Mouse (Mus musculus): Measurements from ENCODE around the gene Rcan1. TPM values are rescaled to one million over a fixed set of nuclear protein-coding genes. Genes with fewer than 3 reads are reported as not detected.
A peak's percentile ranks its signal among the peaks of the same experiment; 100 is the strongest.

Gene Rcan1
- total RNA-seq, 2 experiments from 2014 or later = 44.8 to 46.5 TPM

- DNase-seq = no peak
Measured at GRCm38 (mm10) chr16:92468459-92468858, 2.2 kb downstream of the Rcan1 start.

DNA sequence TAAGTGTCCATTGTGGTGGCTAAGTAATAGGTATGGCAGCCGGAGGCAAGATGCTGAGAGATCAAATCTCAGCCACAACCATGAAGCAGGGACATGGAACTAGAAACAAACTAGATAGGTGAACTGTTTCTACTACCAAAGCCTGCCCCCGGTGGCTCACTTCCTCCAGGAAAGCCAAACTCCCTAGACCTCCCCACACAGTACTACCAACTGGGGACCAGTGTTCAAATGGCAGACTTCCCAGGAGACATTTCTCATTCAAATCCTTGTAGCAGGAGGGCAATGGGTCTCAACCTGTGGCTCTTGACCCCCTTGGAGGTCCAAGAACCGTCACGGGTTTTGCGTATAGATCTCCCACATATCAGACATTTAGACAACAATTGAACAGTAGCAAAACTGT lies 3.6 kb downstream of the Rcan1 start:
- no peak for DNase-seq

DNA sequence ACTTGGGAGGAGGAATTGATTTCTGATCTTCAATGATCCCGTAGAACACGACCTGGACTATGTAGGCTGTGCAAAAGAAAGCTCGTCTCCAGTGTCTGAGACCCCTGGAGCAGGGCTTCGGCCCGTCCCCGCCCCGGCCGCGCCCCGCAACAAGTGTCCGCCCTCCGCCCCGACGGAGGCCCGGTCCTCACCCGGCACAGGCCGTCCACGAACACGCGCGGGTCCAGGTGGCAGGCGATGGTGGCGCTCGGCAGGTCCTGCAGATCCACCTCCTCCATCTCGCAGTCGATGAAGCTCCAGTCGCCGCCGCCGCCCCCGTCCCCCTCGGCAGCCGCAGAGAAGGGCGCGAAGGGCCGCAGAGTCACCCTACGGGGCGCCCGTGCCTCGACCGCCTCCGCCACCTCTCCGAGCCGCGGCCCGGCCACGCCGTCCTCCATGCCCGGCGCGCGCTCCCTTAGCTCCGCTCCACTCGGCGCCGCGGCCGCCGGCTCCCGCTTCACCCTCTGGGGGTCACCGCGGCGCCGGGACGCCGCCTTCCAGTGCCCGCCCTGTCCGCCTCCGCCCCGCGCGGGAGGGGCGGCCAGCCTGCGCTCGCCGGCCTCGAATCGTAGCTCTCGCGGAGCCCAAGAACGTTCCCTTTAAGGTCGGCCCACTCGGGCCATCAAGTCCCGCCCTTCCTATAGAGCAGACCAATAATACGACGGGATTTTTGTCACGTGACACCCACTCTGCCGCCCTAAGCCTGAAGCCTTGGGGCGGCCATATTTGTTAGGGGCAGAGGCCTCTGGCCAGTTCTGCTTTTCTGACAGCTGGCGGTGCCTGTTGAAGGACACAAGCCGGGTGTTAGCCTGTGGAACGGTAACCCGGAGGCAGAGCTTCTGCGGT lies 4.8 kb downstream of the Rcan1 start:
- DNase-seq = peak; percentile 96

DNA sequence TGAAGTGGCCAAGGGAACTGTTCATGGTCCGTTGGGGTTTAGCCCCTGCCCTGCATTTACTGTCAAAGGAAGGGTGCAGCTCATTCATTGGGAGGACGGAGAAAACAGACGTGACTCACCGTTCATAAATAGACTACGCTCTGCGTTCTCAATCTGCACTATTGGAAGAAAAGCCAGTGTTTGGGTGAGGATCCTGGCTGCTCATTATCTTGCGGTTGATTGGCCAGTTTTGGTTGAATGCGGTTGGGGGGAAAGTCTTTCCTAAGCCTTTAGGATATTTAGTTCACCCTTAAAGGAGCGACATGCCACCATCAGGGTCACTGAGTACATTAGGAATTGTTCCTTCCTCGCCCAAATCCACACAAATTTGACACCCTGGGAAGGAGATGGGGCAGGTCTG lies 5.4 kb downstream of the Rcan1 start:
- no peak for DNase-seq

GRCm38 (mm10) chr16:92464390-92464972 lies 6.2 kb downstream of the Rcan1 start:
- no peak for DNase-seq

DNA sequence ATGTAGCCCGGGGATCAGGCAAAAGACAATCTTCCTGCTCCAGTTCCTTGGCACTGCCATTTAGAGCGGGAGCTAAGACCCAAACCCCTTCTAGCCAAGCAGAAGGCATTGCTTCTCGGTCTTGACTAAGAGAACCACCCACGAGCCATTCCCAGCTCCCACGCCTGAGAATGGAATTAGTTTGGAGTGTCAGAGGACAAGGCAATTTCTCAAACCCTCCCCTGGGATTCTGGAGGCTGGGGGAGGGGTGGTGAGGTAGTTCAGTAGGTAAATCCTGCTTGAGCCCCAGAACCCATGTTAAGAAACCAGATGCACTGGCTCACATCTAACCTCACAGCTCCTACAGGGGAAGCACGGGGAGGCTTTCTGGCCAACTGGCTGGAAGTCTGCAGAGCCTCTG lies 9.3 kb downstream of the Rcan1 start:
- no peak for DNase-seq

DNA sequence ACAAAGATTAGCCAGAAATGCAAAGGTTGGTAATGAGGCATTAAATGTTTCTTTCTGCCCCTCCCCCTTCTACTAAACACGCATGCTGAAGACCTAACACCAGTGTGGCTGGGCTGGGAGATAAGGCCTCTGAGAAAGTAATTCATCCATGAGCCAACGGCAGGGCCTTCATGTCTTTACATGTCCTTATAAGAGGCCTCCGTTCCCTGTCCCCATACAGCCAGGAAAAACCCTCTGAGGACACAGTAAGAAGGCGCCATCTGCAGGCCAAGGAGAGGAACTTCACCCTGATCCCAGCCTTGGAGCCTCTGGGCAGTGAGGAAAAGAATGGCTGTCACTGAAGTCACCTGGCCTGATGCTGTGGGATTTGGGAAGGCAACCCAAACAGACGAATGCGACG lies 13.1 kb downstream of the Rcan1 start:
- DNase-seq = peak in 1 of 2 experiments; percentile 46

- DNase-seq = no peak
Measured at GRCm38 (mm10) chr16:92455969-92456368, 14.7 kb downstream of the Rcan1 start.

DNA sequence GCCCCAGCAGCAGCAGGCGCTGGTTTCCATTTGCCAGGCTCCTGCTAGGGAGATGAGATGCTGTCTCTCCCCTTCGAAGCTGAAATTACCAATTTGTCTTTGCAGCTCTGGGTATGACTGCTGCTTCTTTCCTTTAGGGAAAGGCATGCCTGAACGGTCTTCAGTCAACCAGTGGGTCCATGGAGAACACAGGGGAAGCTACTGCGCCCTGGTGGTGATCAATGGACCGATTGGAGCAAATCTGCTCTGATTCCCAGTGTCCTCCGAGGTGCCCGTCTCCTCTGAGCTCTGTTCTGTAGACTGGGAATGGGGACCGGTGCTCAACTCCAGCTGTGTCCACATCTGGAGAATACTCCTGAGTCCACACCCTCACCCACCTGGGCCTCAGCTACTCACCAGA lies 15.2 kb downstream of the Rcan1 start:
- no peak for DNase-seq

DNA sequence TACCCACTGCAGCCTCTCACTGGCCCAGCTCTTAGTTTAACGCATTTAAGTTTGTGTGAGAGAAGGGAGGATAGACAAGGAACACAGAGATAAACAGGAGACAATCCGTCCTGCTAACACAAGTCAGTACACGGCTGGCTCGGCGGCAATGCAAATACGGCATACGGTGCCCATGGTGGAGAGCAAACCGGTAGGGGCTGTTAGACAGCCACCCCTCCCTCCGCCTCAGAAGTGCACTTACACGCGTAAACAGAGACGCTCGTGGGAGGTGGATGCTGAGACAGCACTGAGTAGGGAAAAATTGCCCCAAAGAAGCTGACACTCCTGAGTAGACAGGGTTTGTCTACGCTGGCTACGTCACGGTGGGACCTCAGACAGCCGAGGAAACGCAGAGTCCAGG lies 16.2 kb downstream of the Rcan1 start:
- no peak for DNase-seq

GRCm38 (mm10) chr16:92454002-92454401 lies 16.7 kb downstream of the Rcan1 start:
- DNase-seq = no peak

GRCm38 (mm10) chr16:92452609-92453008 lies 18.1 kb downstream of the Rcan1 start:
- no peak for DNase-seq

- no peak for DNase-seq
Measured at GRCm38 (mm10) chr16:92451516-92452072, 19.1 kb downstream of the Rcan1 start.

GRCm38 (mm10) chr16:92450331-92450730 lies 20.3 kb downstream of the Rcan1 start:
- DNase-seq = no peak

GRCm38 (mm10) chr16:92449080-92449479 lies 21.6 kb downstream of the Rcan1 start:
- no peak for DNase-seq

DNA sequence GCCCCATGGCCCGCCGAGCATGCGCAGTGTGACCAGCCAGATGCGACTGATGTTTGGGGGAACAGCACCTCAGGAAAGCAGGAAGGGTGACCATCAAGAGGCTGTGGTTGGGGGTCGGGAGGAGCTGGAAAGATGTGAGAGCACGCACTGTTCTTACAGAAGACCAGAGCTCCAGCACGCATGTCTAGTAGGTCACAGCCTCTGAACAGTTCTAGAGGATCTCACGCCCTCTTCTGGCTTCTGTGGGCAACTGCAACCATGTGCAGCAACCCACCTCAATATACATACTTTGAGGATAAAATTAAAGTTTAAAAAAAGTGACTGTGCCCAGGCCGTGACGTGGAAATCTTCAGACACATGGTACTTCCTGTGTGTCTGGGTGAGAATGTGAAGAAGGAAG lies 25.3 kb downstream of the Rcan1 start:
- no peak for DNase-seq

GRCm38 (mm10) chr16:92443644-92444113 lies 27.0 kb downstream of the Rcan1 start:
- DNase-seq = no peak

DNA sequence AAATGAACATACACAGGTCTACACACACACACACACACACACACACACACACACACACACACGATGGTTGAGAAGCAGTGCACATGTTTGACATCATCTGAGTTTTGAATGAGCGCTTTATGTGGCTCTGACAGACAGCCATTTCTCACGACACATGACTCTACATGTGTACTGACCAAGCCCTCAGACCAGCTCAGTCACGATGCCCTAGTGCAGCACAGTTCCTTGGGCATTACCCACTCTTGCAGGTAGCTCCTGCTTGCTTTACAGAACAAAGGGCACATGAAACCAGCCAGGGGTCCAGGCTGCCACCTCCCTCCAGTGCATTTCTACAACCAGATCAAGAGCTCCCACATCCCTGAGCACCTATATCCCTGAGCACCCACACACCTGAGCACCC lies 27.7 kb downstream of the Rcan1 start:
- DNase-seq = no peak

GRCm38 (mm10) chr16:92442150-92442549 lies 28.5 kb downstream of the Rcan1 start:
- no peak for DNase-seq

GRCm38 (mm10) chr16:92441203-92441602 lies 29.5 kb downstream of the Rcan1 start:
- no peak for DNase-seq

DNA sequence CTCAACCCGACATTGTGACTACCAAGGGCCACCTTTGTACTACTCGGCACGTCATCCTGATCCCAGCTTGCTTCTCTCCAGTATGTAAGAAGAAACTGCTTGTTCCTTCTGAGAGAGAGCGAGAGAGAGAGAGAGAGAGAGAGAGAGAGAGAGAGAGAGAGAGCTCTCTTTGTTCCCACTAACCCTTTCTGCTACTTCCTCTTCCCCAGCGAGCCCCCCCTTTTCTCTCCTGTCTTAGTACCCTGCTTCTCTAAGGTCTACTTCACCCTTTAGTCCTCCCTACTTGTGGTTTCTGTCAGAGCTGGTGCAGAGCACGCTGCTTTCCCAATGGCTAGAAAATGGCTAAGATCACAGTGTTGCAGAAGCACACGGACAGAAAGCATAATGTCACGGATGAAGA lies 30.4 kb downstream of the Rcan1 start:
- no peak for DNase-seq

DNA sequence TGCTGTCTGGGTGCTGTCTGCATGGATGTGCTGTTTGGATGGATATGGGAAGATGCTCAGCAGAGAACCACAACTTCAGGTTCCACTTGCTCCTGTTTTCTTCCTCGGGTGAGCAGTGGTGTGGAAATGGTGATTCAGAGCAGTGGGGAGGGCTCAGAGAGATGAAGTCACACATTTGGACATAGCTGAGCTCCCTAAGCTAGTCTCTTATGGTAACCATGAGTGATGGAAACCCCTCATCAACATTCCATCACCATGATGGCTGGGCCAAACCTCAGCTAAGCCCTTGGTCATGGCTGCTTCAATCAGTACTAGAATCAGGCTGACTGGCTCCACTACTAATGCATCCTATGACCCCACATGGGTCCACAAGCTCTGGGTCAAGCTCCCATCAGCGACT lies 30.9 kb downstream of the Rcan1 start:
- DNase-seq = no peak

GRCm38 (mm10) chr16:92435431-92435985 lies 35.2 kb downstream of the Rcan1 start:
- DNase-seq = no peak

All from layer of hippocampus, postnatal 36 days (tissue).